Mouse (Mus musculus): Measurements from ENCODE around the gene Sdk2. TPM values are rescaled to one million over a fixed set of nuclear protein-coding genes. Genes with fewer than 3 reads are reported as not detected.

The Sdk2 gene
- polyA plus RNA-seq, 1 experiment from 2014 or later, result 4.3 TPM

- peak overlapping the region; percentile 76 for H3K4me2 ChIP-seq (replicated peaks; ENCODE audit: low read depth, low read length)
- no peak for ATAC-seq (ENCODE audit: insufficient number of reproducible peaks, insufficient read depth, low FRiP score, low read depth)
- no peak overlapping the region for H3K9ac ChIP-seq (replicated peaks; ENCODE audit: low read depth, low read length)
- H3K4me3 ChIP-seq (ENCODE audit: low read depth, low read length), result 0 out of 2 replicates have a peak overlapping the region, but pooled peaks have one; percentile 11
- no peaks in the 10 kb centered on the region for H3K9me3 ChIP-seq (ENCODE audit: control insufficient read depth, low read depth, low read length)
- WGBS, result 41% methylated on average over 16 of the region's 16 CpGs
- H3K36me3 ChIP-seq (ENCODE audit: control insufficient read depth, insufficient read depth, low read length), result peaks cover 15% of the 10 kb centered on the region; the same call in 1 of the 2 replicates
- peaks cover 23% of the 10 kb centered on the region for H3K4me1 ChIP-seq (ENCODE audit: control insufficient read depth, insufficient read depth, low read length)
- peak overlapping the region; percentile 58; the same call in 1 of the 2 replicates for H3K27ac ChIP-seq (ENCODE audit: low read length)
- H3K27me3 ChIP-seq (ENCODE audit: control insufficient read depth, insufficient read depth, low read length), result no peaks in the 10 kb centered on the region
Observed at GRCm38 (mm10) chr11:113747056-113747455, 319.8 kb downstream of the Sdk2 start.

DNA sequence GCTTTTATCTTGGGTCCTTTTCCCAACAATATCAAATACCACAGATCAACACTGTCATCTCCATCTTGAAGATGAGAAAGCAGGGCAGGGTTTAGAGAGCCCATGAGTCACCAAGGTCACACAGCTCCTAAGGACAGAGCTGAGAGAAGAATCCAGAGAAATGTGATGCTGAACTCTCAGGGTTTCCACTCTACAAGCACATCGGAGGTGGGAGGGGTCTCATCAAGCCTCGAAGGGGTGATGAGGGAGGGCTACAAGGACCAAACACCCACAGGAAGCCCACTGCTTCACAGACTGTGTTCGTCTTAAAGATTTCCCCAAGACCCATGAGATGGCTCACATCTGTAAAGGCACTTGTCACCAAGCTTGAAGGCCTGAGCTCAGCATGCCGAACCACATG is 320.9 kb downstream of the Sdk2 start:
- H3K9ac ChIP-seq (replicated peaks; ENCODE audit: low read depth, low read length), result no peak overlapping the region
- no peak overlapping the region for H3K4me3 ChIP-seq (ENCODE audit: low read depth, low read length)
- H3K4me2 ChIP-seq (replicated peaks; ENCODE audit: low read depth, low read length), result no peak overlapping the region
- H3K27me3 ChIP-seq (ENCODE audit: control insufficient read depth, insufficient read depth, low read length), result no peaks in the 10 kb centered on the region
- no peaks in the 10 kb centered on the region for H3K9me3 ChIP-seq (ENCODE audit: control insufficient read depth, low read depth, low read length)
- H3K4me1 ChIP-seq (ENCODE audit: control insufficient read depth, insufficient read depth, low read length), result peaks cover 22% of the 10 kb centered on the region
- H3K27ac ChIP-seq (ENCODE audit: low read length), result no peak overlapping the region
- no peak for ATAC-seq (ENCODE audit: insufficient number of reproducible peaks, insufficient read depth, low FRiP score, low read depth)
- WGBS, result 63% methylated on average over 4 of the region's 4 CpGs
- peaks cover 15% of the 10 kb centered on the region; the same call in 1 of the 2 replicates for H3K36me3 ChIP-seq (ENCODE audit: control insufficient read depth, insufficient read depth, low read length)

GRCm38 (mm10) chr11:113742998-113743397 is 323.8 kb downstream of the Sdk2 start:
- Histone ChIP-seq H3K36me3 (ENCODE audit: control insufficient read depth, insufficient read depth, low read length) (peaks cover 9% of the 10 kb centered on the region; the same call in 1 of the 2 replicates), H3K9ac (replicated peaks; ENCODE audit: low read depth, low read length) (no peak overlapping the region), H3K4me2 (replicated peaks; ENCODE audit: low read depth, low read length) (no peak overlapping the region), H3K27ac (ENCODE audit: low read length) (no peak overlapping the region), H3K9me3 (ENCODE audit: control insufficient read depth, low read depth, low read length) (no peaks in the 10 kb centered on the region), H3K27me3 (ENCODE audit: control insufficient read depth, insufficient read depth, low read length) (no peaks in the 10 kb centered on the region), H3K4me3 (ENCODE audit: low read depth, low read length) (no peak overlapping the region), H3K4me1 (ENCODE audit: control insufficient read depth, insufficient read depth, low read length) (peaks cover 35% of the 10 kb centered on the region)
- no peak for ATAC-seq (ENCODE audit: insufficient number of reproducible peaks, insufficient read depth, low FRiP score, low read depth)
- 97% methylated on average over 1 of the region's 1 CpGs for WGBS

GRCm38 (mm10) chr11:113740100-113740499 is 326.7 kb downstream of the Sdk2 start:
- Histone ChIP-seq H3K9ac (replicated peaks; ENCODE audit: low read depth, low read length) (no peak overlapping the region), H3K4me1 (ENCODE audit: control insufficient read depth, insufficient read depth, low read length) (peaks cover 49% of the 10 kb centered on the region), H3K4me3 (ENCODE audit: low read depth, low read length) (no peak overlapping the region), H3K27ac (ENCODE audit: low read length) (no peak overlapping the region), H3K27me3 (ENCODE audit: control insufficient read depth, insufficient read depth, low read length) (no peaks in the 10 kb centered on the region), H3K9me3 (ENCODE audit: control insufficient read depth, low read depth, low read length) (no peaks in the 10 kb centered on the region), H3K4me2 (replicated peaks; ENCODE audit: low read depth, low read length) (no peak overlapping the region), H3K36me3 (ENCODE audit: control insufficient read depth, insufficient read depth, low read length) (peaks cover 9% of the 10 kb centered on the region; the same call in 1 of the 2 replicates)
- 56% methylated on average over 7 of the region's 7 CpGs for WGBS
- no peak for ATAC-seq (ENCODE audit: insufficient number of reproducible peaks, insufficient read depth, low FRiP score, low read depth)

- Histone ChIP-seq H3K27ac (ENCODE audit: low read length) (no peak overlapping the region), H3K4me3 (ENCODE audit: low read depth, low read length) (no peak overlapping the region), H3K4me1 (ENCODE audit: control insufficient read depth, insufficient read depth, low read length) (peaks cover 56% of the 10 kb centered on the region), H3K27me3 (ENCODE audit: control insufficient read depth, insufficient read depth, low read length) (no peaks in the 10 kb centered on the region), H3K9ac (replicated peaks; ENCODE audit: low read depth, low read length) (no peak overlapping the region), H3K4me2 (replicated peaks; ENCODE audit: low read depth, low read length) (no peak overlapping the region), H3K9me3 (ENCODE audit: control insufficient read depth, low read depth, low read length) (no peaks in the 10 kb centered on the region), H3K36me3 (ENCODE audit: control insufficient read depth, insufficient read depth, low read length) (peaks cover 5% of the 10 kb centered on the region; the same call in 1 of the 2 replicates)
- ATAC-seq (ENCODE audit: insufficient number of reproducible peaks, insufficient read depth, low FRiP score, low read depth), result no peak
- WGBS, result 73% methylated on average over 8 of the region's 8 CpGs
Observed at GRCm38 (mm10) chr11:113739213-113739612, 327.6 kb downstream of the Sdk2 start.

GRCm38 (mm10) chr11:113737912-113738311 is 328.9 kb downstream of the Sdk2 start:
- Histone ChIP-seq H3K9ac (replicated peaks; ENCODE audit: low read depth, low read length) (no peak overlapping the region), H3K9me3 (ENCODE audit: control insufficient read depth, low read depth, low read length) (no peaks in the 10 kb centered on the region), H3K4me1 (ENCODE audit: control insufficient read depth, insufficient read depth, low read length) (peaks cover 67% of the 10 kb centered on the region), H3K4me2 (replicated peaks; ENCODE audit: low read depth, low read length) (no peak overlapping the region), H3K27ac (ENCODE audit: low read length) (no peak overlapping the region), H3K36me3 (ENCODE audit: control insufficient read depth, insufficient read depth, low read length) (no peaks in the 10 kb centered on the region), H3K27me3 (ENCODE audit: control insufficient read depth, insufficient read depth, low read length) (no peaks in the 10 kb centered on the region), H3K4me3 (ENCODE audit: low read depth, low read length) (no peak overlapping the region)
- ATAC-seq (ENCODE audit: insufficient number of reproducible peaks, insufficient read depth, low FRiP score, low read depth), result no peak
- 76% methylated on average over 8 of the region's 8 CpGs for WGBS

GRCm38 (mm10) chr11:113737553-113737854 is 329.3 kb downstream of the Sdk2 start:
- Histone ChIP-seq H3K27ac (ENCODE audit: low read length) (no peak overlapping the region), H3K36me3 (ENCODE audit: control insufficient read depth, insufficient read depth, low read length) (no peaks in the 10 kb centered on the region), H3K9me3 (ENCODE audit: control insufficient read depth, low read depth, low read length) (no peaks in the 10 kb centered on the region), H3K4me3 (ENCODE audit: low read depth, low read length) (no peak overlapping the region), H3K4me2 (replicated peaks; ENCODE audit: low read depth, low read length) (no peak overlapping the region), H3K4me1 (ENCODE audit: control insufficient read depth, insufficient read depth, low read length) (peaks cover 67% of the 10 kb centered on the region), H3K9ac (replicated peaks; ENCODE audit: low read depth, low read length) (no peak overlapping the region), H3K27me3 (ENCODE audit: control insufficient read depth, insufficient read depth, low read length) (no peaks in the 10 kb centered on the region)
- ATAC-seq (ENCODE audit: insufficient number of reproducible peaks, insufficient read depth, low FRiP score, low read depth), result no peak
- WGBS, result 61% methylated on average over 3 of the region's 3 CpGs

DNA sequence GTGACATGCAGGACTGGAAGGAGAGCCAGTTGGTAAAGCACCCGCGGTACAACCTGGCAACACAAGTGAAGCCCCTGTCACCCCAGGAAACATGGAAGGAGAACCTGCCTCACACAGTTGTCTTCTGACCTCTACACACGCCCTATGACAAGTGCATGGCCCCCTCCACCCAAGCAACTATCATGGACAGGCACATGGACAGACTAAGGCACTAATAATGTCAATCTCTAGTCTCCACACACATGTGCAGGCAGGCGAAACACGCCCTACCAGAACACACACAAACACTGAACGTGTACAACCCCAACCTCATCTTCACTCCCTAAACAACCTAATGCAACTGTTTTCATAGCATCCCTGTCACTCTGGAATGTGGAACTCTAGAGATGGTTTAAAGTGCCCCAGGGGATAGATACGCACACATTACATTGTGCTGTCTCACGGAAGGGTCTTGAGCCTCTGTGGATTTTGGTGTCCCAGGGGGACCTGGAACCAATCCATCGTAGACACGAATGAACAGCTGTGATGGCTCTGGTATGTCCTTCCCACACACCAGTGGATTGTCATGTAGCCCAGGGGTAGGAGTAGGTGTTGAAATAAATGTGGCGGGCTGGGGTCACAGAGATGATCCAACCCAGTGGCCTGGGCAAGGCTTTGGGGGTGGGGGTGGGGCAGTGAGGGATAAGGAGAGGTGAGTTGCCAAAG is 329.8 kb downstream of the Sdk2 start:
- ATAC-seq (ENCODE audit: insufficient number of reproducible peaks, insufficient read depth, low FRiP score, low read depth), result no peak
- Histone ChIP-seq H3K4me1 (ENCODE audit: control insufficient read depth, insufficient read depth, low read length) (peaks cover 67% of the 10 kb centered on the region), H3K4me3 (ENCODE audit: low read depth, low read length) (no peak overlapping the region), H3K36me3 (ENCODE audit: control insufficient read depth, insufficient read depth, low read length) (no peaks in the 10 kb centered on the region), H3K9ac (replicated peaks; ENCODE audit: low read depth, low read length) (no peak overlapping the region), H3K9me3 (ENCODE audit: control insufficient read depth, low read depth, low read length) (no peaks in the 10 kb centered on the region), H3K4me2 (replicated peaks; ENCODE audit: low read depth, low read length) (no peak overlapping the region), H3K27ac (ENCODE audit: low read length) (no peak overlapping the region), H3K27me3 (ENCODE audit: control insufficient read depth, insufficient read depth, low read length) (no peaks in the 10 kb centered on the region)
- WGBS, result 74% methylated on average over 11 of the region's 11 CpGs

DNA sequence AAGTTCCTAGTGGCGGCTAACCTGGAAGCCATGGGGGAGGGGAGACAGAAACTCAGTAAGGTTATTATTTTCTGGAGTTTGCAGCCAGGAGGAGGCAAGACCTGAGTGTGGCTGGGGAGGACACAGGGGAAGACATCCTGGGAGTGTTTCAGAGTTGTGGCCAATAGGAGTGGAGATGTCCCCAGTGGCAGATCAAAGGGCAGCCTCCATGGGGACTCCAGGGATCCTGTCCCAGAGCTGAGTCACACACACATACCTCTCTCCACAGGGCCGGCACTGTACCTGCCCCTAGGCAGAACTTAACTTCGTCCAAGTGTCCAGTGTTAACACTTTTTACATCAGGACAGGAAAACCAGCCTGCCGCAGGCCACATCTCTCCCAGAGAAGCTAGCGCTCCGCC is 331.7 kb downstream of the Sdk2 start:
- Histone ChIP-seq H3K27ac (ENCODE audit: low read length) (peak overlapping the region; percentile 81; the same call in 1 of the 2 replicates), H3K9ac (replicated peaks; ENCODE audit: low read depth, low read length) (no peak overlapping the region), H3K4me1 (ENCODE audit: control insufficient read depth, insufficient read depth, low read length) (peaks cover 63% of the 10 kb centered on the region), H3K4me3 (ENCODE audit: low read depth, low read length) (no peak overlapping the region), H3K9me3 (ENCODE audit: control insufficient read depth, low read depth, low read length) (no peaks in the 10 kb centered on the region), H3K36me3 (ENCODE audit: control insufficient read depth, insufficient read depth, low read length) (no peaks in the 10 kb centered on the region), H3K27me3 (ENCODE audit: control insufficient read depth, insufficient read depth, low read length) (no peaks in the 10 kb centered on the region), H3K4me2 (replicated peaks; ENCODE audit: low read depth, low read length) (no peak overlapping the region)
- 54% methylated on average over 6 of the region's 6 CpGs for WGBS
- no peak for ATAC-seq (ENCODE audit: insufficient number of reproducible peaks, insufficient read depth, low FRiP score, low read depth)
